Mouse (Mus musculus) testis, adult 2 months (tissue): Measurements from ENCODE around the gene U2surp. TPM values are rescaled to one million over a fixed set of nuclear protein-coding genes. Genes with fewer than 3 reads are reported as not detected.
"Not testable (repeated sequence)": the region's sequence is repeated elsewhere in the genome, so short reads cannot be mapped to it uniquely, and the experiment has no call there.

Source experiments
- H3K27ac ChIP-seq: fragments of 200-500 bp; 2 replicates; pipeline ENCODE4 v1.5.1; 2012; ENCODE audit warnings: low read depth, low read length; ENCODE audit not compliant: control insufficient read depth, insufficient read depth
- H3K27me3 ChIP-seq: fragments of 200-500 bp; 2 replicates; pipeline ENCODE4 v1.6.1; 2012; ENCODE audit warnings: mild to moderate bottlenecking, low read length, moderate library complexity; ENCODE audit not compliant: control insufficient read depth, insufficient read depth
- H3K36me3 ChIP-seq: fragments of 200-500 bp; 2 replicates; pipeline ENCODE4 v1.6.1; 2012; ENCODE audit warnings: mild to moderate bottlenecking, low read length; ENCODE audit not compliant: control insufficient read depth, insufficient read depth
- H3K4me1 ChIP-seq: fragments of 200-500 bp; 2 replicates; pipeline ENCODE4 v1.6.1; 2012; ENCODE audit warnings: low read length; ENCODE audit not compliant: control insufficient read depth, insufficient read depth
- H3K4me3 ChIP-seq: fragments of 200-500 bp; 2 replicates; pipeline ENCODE4 v1.5.1; 2012; ENCODE audit warnings: low read depth, mild to moderate bottlenecking, low read length, moderate library complexity, mixed read lengths; ENCODE audit not compliant: control insufficient read depth
- CTCF ChIP-seq: fragments of 200-500 bp; IDR thresholded peaks from 2 replicates; pipeline ENCODE4 v1.5.1; 2012; ENCODE audit warnings: low read depth, mild to moderate bottlenecking, inconsistent platforms, low read length, moderate library complexity; ENCODE audit not compliant: control insufficient read depth, insufficient read depth, insufficient replicate concordance
- POLR2A ChIP-seq: fragments of 200-500 bp; IDR thresholded peaks from 2 replicates; pipeline ENCODE4 v1.6.1; 2012; ENCODE audit warnings: low read depth, mild to moderate bottlenecking, inconsistent platforms, low read length, moderate library complexity; ENCODE audit not compliant: control insufficient read depth
- polyA plus RNA-seq: library from polyadenylated mRNA; depleted of rRNA; stranded (reverse); fragments of >200 nt; gene quantifications from 2 replicates; pipeline ENCODE4 v1.2.3, GENCODE M21; 2012

Gene U2surp
- polyA plus RNA-seq, 1 experiment, result 4.0 TPM

GRCm38 (mm10) chr9:95490003-95490402 is 21.8 kb downstream of the U2surp start:
- peaks cover 1% of the 10 kb centered on the region; the same call in 1 of the 2 replicates for H3K36me3 ChIP-seq
- TF ChIP-seq POLR2A (no peak), CTCF (no peak)

DNA sequence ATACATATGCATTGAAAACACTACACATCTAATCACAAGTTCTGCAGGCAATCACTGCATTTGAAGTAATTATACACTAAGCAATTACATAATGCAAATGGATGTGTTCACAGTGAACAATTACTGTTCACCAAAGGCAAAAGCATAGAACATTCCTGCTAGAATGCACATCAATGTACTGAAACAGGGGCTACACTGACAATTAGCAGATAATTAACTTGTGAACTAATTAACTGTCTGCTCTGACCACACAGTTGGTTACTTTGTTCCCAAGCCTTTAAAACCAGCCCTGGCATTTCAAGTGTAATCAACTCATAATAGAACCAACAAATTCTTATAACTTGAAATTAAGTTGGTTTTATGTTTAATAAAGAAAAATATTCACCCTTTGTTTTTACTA is 22.9 kb downstream of the U2surp start:
- Histone ChIP-seq H3K27me3 (no peaks in the 10 kb centered on the region), H3K4me1 (no peaks in the 10 kb centered on the region), H3K27ac (no peak overlapping the region), H3K36me3 (peaks cover 1% of the 10 kb centered on the region; the same call in 1 of the 2 replicates), H3K4me3 (no peak overlapping the region)
- TF ChIP-seq CTCF, result no peak
- no peak for TF ChIP-seq POLR2A

More at GRCm38 (mm10) chr9:95490003-95490402, 21.8 kb downstream of the U2surp start:
- no peaks in the 10 kb centered on the region for H3K27me3 ChIP-seq
- no peak overlapping the region for H3K27ac ChIP-seq
- H3K4me1 ChIP-seq, result no peaks in the 10 kb centered on the region
- no peak overlapping the region for H3K4me3 ChIP-seq

GRCm38 (mm10) chr9:95479981-95480380 is 31.8 kb downstream of the U2surp start:
- TF ChIP-seq POLR2A (no peak), CTCF (no peak)
- Histone ChIP-seq H3K27me3 (no peaks in the 10 kb centered on the region), H3K36me3 (peaks cover 4% of the 10 kb centered on the region), H3K4me1 (no peaks in the 10 kb centered on the region), H3K4me3 (no peak overlapping the region), H3K27ac (no peak overlapping the region)

- no peaks in the 10 kb centered on the region for H3K27me3 ChIP-seq
- TF ChIP-seq POLR2A (no peak), CTCF (no peak)
- H3K4me1 ChIP-seq, result no peaks in the 10 kb centered on the region
- H3K36me3 ChIP-seq, result peaks cover 4% of the 10 kb centered on the region
- H3K27ac ChIP-seq, result no peak overlapping the region
- no peak overlapping the region for H3K4me3 ChIP-seq
These were observed 33.4 kb downstream of the U2surp start for GRCm38 (mm10) chr9:95478443-95478842.

DNA sequence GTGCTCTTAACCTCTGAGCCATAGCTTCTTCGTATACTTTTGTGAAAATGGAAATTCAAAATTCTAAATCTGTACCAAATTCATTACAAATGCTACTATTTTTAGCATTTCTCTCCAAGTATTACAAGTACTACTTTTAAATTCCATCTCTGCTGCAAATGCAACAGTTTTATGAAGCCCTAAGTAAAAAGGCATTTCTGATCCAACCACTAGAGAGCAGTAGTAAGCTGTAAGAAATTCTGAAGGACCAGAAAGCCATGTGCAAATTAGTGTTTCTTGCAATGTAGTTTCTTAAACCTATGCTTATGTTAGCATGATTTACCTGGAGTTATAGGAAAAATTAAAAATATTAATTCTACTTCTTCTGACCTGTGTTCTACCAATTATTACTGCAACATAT is 38.9 kb downstream of the U2surp start:
- TF ChIP-seq CTCF (no peak), POLR2A (no peak)
- Histone ChIP-seq H3K27me3 (no peaks in the 10 kb centered on the region), H3K27ac (no peak overlapping the region), H3K36me3 (no peaks in the 10 kb centered on the region; the same call in 1 of the 2 replicates), H3K4me1 (no peaks in the 10 kb centered on the region), H3K4me3 (no peak overlapping the region)

GRCm38 (mm10) chr9:95469011-95469576 is 42.7 kb downstream of the U2surp start:
- not testable (repeated sequence) for H3K4me1 ChIP-seq, H3K27ac ChIP-seq, H3K4me3 ChIP-seq, H3K27me3 ChIP-seq, H3K36me3 ChIP-seq

- no peak for TF ChIP-seq POLR2A
- TF ChIP-seq CTCF, result no peak
- Histone ChIP-seq H3K4me3 (no peak overlapping the region), H3K36me3 (peaks cover 1% of the 10 kb centered on the region; the same call in 1 of the 2 replicates), H3K4me1 (no peaks in the 10 kb centered on the region), H3K27ac (no peak overlapping the region), H3K27me3 (no peaks in the 10 kb centered on the region)
These were observed 47.8 kb downstream of the U2surp start for GRCm38 (mm10) chr9:95464028-95464427.

- Histone ChIP-seq H3K4me1 (no peaks in the 10 kb centered on the region), H3K4me3 (no peak overlapping the region), H3K27ac (no peak overlapping the region), H3K36me3 (no peaks in the 10 kb centered on the region), H3K27me3 (no peaks in the 10 kb centered on the region)
- TF ChIP-seq POLR2A, result no peak
- no peak for TF ChIP-seq CTCF
These were observed 59.9 kb downstream of the U2surp start for GRCm38 (mm10) chr9:95451931-95452330.
